Mouse (Mus musculus): ENCODE results near the gene Nrg3.

- no peak for TF ChIP-seq CTCF (IDR thresholded peaks at IDR 0.05; ENCODE audit: low read depth)
- TF ChIP-seq EP300 (IDR thresholded peaks at IDR 0.05; ENCODE audit: low read depth): no peak
These were observed 428.6 kb downstream of the Nrg3 start for GRCm38 (mm10) chr14:39044290-39044689.

Measured in liver, postnatal 0 days (tissue).